Mouse (Mus musculus) c-Kit-positive CD71-positive TER-119-negative erythroid progenitor cells, embryonic 14.5 days (primary cell): ENCODE data around the gene Bcor.

ENCODE experiments used
- DNase-seq: peaks from one replicate; pipeline ENCODE4 v3.0.0-alpha.2; 2013; ENCODE audit warnings: low read depth

The Bcor gene

DNA sequence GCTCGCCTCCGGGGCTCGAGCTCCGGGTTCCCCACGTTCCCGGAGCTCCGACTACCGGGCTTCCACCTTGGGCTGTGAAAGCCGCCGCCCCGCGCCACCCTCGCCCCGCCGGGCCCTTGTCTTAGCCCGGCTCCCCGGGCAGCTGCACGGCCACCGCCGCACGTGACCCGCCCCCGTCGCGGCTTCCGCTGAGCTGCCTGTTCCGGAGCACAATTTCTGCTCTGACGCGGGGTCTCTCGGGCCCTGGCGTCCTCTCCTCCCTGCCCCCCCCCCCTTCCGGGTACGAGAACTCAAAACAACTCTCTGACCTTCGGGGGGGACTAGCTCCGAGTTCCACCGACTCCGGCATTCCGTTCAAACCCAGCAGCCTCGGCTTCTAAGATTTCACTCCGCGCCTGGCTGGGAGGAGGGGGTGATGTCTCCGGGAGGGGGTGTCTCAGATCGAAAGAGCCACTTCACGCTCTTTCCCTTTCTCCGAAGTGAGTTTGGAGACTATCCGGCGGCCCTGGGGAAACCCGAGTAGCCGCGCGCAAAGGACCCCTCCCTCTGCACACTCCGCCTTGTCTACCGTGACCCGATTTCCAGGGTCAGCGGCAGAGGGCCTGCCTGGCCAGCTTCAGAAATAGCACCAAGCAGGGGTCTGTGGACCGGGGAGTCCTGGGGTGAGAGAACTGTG, at the start of gene Bcor:
Bcor (minus strand) TSS at position 375 of the 676 bp plus-strand sequence.
- DNase-seq = no peak

GRCm38 (mm10) chrX:12202951-12203350, 42.8 kb upstream of the Bcor start:
- no peak for DNase-seq

GRCm38 (mm10) chrX:12201111-12201510, 41.0 kb upstream of the Bcor start:
- no peak for DNase-seq

GRCm38 (mm10) chrX:12195234-12195919, 35.2 kb upstream of the Bcor start:
- DNase-seq = no peak

GRCm38 (mm10) chrX:12192343-12192742, 32.2 kb upstream of the Bcor start:
- DNase-seq = no peak

DNA sequence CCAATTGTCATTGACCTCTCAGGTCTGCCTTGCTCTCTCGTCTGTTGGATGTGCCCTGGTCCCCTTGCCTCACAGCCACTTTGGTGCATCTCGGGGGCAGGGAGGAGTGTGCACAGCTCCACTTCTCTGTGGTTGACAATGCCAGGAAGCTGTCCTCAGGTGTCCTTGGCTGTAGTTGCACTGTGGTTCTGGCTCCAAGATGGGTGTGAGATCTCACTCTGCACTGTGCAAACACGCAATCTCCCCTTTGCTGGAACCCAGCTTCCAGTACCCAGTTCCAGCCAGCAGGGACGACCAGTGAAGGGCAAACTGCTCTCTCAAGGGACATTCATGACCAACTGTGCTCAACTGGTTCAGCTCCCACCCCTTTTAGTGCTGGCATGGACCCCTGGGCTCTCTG, 29.4 kb upstream of the Bcor start:
- DNase-seq = no peak

GRCm38 (mm10) chrX:12175198-12175960, 15.2 kb upstream of the Bcor start:
- no peak for DNase-seq

GRCm38 (mm10) chrX:12170128-12170527, 10.0 kb upstream of the Bcor start:
- no peak for DNase-seq

- no peak for DNase-seq
Observed at GRCm38 (mm10) chrX:12164591-12165529, 4.7 kb upstream of the Bcor start.

DNA sequence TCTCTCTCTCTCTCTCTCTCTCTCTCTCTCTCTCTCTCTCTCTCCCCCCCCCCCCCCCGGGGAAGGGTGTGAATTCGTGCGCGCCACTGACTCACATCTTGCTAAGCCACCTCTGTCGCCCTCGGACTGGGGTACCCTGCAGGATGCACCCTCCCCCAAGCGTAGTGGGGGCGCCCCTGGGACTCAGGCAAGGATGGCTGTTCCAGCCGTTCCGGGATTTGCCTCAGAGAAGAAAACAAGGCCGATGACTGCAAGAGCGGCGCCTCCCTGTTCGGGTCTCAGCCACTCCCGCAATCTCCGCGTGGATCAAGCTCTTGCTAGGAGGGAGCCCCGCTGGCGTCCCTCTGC, 647 bp downstream of the Bcor start:
- DNase-seq = no peak

DNA sequence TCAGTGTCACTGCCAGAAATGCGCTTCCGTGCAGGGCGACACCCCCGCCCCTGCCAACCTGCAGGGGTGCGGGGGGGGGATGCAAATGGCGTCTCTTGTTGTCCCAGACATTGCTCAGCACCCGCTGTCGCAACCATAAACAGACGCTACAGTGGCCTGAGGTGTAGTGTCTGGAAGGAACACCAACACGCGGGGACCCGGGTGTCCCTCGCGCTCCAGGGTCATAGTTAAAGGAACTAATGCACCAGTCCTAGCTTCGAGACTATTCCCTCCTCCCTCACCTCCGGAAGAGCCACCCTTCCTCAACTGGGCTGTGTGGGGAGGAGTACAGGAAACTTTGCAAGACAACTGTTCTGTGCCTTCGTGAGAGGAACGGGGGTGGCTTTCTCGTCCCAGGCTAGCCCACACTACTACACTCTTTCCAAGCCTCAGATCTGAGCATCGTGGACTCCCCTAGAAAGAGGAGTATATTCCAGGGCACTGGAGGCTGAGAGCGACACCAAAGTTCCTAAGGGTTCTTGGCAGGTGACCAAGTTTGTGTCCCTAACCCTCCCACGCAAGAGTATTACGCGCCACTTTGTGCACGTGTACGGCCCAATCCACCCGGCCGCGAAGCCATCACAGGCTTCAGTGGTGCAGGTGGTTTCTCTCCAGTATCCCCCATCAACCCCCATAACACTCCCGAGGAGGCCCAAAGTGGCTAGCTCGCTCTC, 1.2 kb downstream of the Bcor start:
- DNase-seq = no peak

DNA sequence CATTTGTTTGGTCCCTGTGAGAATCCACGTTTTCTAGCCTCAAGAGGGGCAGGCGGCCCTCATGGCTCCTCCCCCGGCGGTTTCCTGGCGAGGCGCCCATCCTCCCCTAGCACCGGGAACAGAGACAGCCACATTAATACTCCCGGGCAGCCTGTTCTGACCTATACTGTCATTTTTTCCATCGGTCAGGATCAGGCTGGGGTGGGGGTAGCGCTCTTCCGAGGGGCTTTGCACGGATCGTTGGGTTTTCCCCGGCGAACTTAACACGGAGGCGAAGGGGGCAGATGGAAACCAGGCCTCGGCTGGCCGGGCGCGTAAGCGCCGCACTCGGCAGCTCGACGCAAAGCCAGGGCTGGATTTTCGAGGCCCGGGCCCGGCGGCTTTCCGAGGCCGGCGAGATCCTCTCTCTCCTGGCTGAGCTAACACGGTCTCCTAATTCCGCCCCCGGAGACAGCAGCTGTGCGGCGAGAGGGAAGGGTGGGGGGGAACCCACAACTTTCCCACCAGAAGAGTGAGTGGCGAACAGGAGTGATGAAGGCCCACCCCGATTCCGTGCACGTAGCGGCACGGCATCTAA, 1.8 kb downstream of the Bcor start:
- no peak for DNase-seq

GRCm38 (mm10) chrX:12157331-12157930, 2.7 kb downstream of the Bcor start:
- DNase-seq = no peak

- no peak for DNase-seq
Observed at GRCm38 (mm10) chrX:12155842-12156291, 4.3 kb downstream of the Bcor start.

DNA sequence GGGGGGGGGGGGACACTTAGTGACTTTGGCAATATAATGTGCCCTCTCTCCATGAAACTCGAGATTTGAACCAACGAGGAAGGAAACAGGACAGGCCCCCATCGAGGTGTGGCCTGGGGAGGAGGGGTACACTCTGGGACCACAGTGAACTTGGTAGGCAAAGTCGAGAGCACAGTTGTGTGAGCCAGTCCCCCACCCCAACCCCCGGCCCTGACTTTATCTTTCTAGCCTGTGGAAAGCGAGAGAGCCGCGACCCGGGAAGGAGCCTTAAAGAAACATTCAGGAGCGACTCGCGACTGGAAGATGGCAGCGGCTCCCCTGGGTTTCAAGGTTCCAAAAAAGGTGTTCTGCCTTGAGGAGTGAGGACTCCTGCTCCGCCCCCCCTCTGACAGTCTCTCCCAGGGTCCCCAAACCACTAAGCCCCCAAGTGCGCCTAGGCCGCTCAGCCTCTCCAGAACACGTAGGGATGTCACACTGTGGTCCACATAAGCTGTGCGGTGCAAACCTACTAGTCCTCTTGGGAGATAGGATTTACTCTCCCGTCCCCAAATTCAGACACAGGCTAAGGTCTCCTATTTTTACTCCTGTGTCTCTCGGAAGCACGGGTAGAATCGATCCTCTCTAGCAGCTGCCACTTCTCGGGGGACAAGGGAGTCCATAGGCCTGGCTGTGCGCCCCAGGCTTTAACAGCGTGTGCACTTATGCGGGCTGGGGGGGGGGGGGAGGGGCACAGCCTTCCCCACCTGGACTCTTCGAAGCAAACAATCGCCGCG, 4.9 kb downstream of the Bcor start:
- DNase-seq = no peak

- no peak for DNase-seq
Observed at GRCm38 (mm10) chrX:12153141-12154095, 6.7 kb downstream of the Bcor start.

GRCm38 (mm10) chrX:12151996-12152904, 7.9 kb downstream of the Bcor start:
- no peak for DNase-seq
